Mouse (Mus musculus) kidney, embryonic 14.5 days (tissue): ENCODE measurements at regions not wholly inside any gene's neighbourhood (a gene's known extent, or its start where the extent isn't known, plus 50 kb on each side); places are given as distances from the start of the nearest gene placed in this dataset.

Experiments used
- ATAC-seq: fragments of 200-750 bp; cut with Nextera tagmentation; 2 replicates; pipeline ENCODE4 v1.8.0; 2017; ENCODE audit warnings: moderate number of reproducible peaks, mild to moderate bottlenecking, moderate TSS enrichment, moderate library complexity; ENCODE audit not compliant: low FRiP score, low TSS enrichment
- H3K27ac ChIP-seq: fragments of 300-500 bp; sonication (generic); 2 replicates; pipeline ENCODE4 v1.5.1; 2014; ENCODE audit warnings: low read depth, mild to moderate bottlenecking, low read length, moderate library complexity, mixed read lengths
- H3K27me3 ChIP-seq: fragments of 300-500 bp; sonication (generic); 2 replicates; pipeline ENCODE4 v1.6.1; 2014; ENCODE audit warnings: mild to moderate bottlenecking, low read length; ENCODE audit not compliant: control insufficient read depth, insufficient read depth
- H3K36me3 ChIP-seq: fragments of 300-500 bp; sonication (generic); 2 replicates; pipeline ENCODE4 v1.6.1; 2014; ENCODE audit warnings: low read length, mixed read lengths; ENCODE audit not compliant: control insufficient read depth, insufficient read depth
- H3K4me1 ChIP-seq: fragments of 300-500 bp; sonication (generic); 2 replicates; pipeline ENCODE4 v1.6.1; 2014; ENCODE audit warnings: low read length, mixed read lengths; ENCODE audit not compliant: control insufficient read depth, insufficient read depth
- H3K4me2 ChIP-seq: fragments of 300-500 bp; sonication (generic); replicated peaks from 2 replicates; pipeline ENCODE4 v1.6.1; 2014; ENCODE audit warnings: low read depth, mild to moderate bottlenecking, low read length
- H3K4me3 ChIP-seq: fragments of 300-500 bp; sonication (generic); 2 replicates; pipeline ENCODE4 v1.5.1; 2014; ENCODE audit warnings: mild to moderate bottlenecking, low read length
- H3K9ac ChIP-seq: fragments of 300-500 bp; sonication (generic); 2 replicates; pipeline ENCODE4 v1.6.1; 2014; ENCODE audit warnings: low read depth, mild to moderate bottlenecking, low read length, moderate library complexity
- H3K9me3 ChIP-seq: fragments of 300-500 bp; sonication (generic); 2 replicates; pipeline ENCODE4 v1.6.1; 2016; ENCODE audit warnings: low read length; ENCODE audit not compliant: control insufficient read depth
- WGBS: fragments of 180-500 bp; shearing (Covaris S2); extraction: QIAGEN DNeasy Blood & Tissue Kit; methylation state at CpG from one replicate; pipeline ENCODE4 v1.1.7; 2014; 5-methylcytosine and 5-hydroxymethylcytosine counted together

- WGBS = 85% methylated on average over 10 of the region's 10 CpGs
- ATAC-seq = no peak
These were observed 126.1 kb upstream of the Cdkn3 start for GRCm38 (mm10) chr14:46634251-46634650.

DNA sequence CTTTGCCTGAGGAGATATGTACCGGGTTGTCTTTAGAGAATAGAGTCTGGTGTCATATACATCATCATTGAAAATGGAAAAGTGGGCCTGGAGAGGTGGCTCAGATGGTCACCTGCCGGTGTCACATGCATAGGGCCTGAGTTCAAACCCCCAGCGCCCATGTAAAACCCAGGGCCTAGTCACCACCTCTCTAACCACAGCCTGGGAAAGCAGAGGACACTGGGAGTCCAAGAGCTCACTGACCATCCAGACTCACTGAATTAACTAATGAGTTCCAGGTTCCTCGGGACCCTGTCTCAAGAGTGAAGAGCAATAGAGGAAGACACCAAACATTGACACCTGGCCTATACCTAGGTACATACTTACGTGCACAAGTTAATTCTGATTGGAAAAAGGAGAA lies 132.7 kb upstream of the Cdkn3 start:
- no peak overlapping the region for H3K4me2 ChIP-seq
- no peak overlapping the region for H3K9ac ChIP-seq
- H3K4me3 ChIP-seq = no peak overlapping the region
- WGBS = 91% methylated on average over 5 of the region's 5 CpGs
- no peak for ATAC-seq
- no peaks in the 10 kb centered on the region for H3K36me3 ChIP-seq
- H3K27me3 ChIP-seq = no peaks in the 10 kb centered on the region
- no peaks in the 10 kb centered on the region for H3K4me1 ChIP-seq
- no peaks in the 10 kb centered on the region; the same call in 1 of the 2 replicates for H3K9me3 ChIP-seq
- H3K27ac ChIP-seq = no peak overlapping the region

More at GRCm38 (mm10) chr14:46634251-46634650, 126.1 kb upstream of the Cdkn3 start:
- Histone ChIP-seq H3K4me1 (peaks cover 8% of the 10 kb centered on the region; the same call in 1 of the 2 replicates), H3K9me3 (no peaks in the 10 kb centered on the region; the same call in 1 of the 2 replicates), H3K27ac (no peak overlapping the region), H3K36me3 (no peaks in the 10 kb centered on the region), H3K9ac (no peak overlapping the region), H3K27me3 (no peaks in the 10 kb centered on the region), H3K4me2 (no peak overlapping the region), H3K4me3 (no peak overlapping the region)

- Histone ChIP-seq H3K36me3 (no peaks in the 10 kb centered on the region), H3K4me3 (no peak overlapping the region), H3K4me2 (no peak overlapping the region), H3K27me3 (no peaks in the 10 kb centered on the region), H3K9me3 (no peaks in the 10 kb centered on the region; the same call in 1 of the 2 replicates), H3K9ac (no peak overlapping the region), H3K4me1 (no peaks in the 10 kb centered on the region), H3K27ac (no peak overlapping the region)
- ATAC-seq = no peak
- 70% methylated on average over 7 of the region's 7 CpGs for WGBS
These were observed 134.6 kb upstream of the Cdkn3 start for GRCm38 (mm10) chr14:46625760-46626159.

GRCm38 (mm10) chr14:46623645-46624044 lies 136.7 kb upstream of the Cdkn3 start:
- Histone ChIP-seq H3K9me3 (no peaks in the 10 kb centered on the region), H3K4me2 (no peak overlapping the region), H3K9ac (no peak overlapping the region), H3K4me3 (no peak overlapping the region), H3K4me1 (no peaks in the 10 kb centered on the region), H3K27ac (no peak overlapping the region), H3K36me3 (no peaks in the 10 kb centered on the region), H3K27me3 (no peaks in the 10 kb centered on the region)
- ATAC-seq = no peak
- 56% methylated on average over 2 of the region's 2 CpGs for WGBS

DNA sequence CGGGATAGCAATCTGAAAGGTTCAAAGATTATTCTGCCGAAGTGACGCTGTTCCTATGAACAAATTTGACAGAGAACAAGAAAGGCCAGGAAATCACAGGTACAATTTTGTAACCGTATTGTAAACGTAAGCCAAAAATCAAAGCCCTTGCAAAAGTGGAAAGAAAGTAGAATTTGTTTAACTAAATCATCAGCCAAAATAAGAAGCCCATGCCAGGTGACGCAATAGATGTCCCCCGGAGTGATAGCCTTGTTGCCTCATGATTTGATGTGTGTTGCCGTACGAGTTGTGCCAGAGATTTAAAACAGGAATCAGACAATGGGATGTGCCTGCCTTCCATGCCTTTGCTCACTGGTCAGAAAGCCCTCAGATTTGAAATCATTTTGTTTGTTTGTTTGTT lies 144.3 kb upstream of the Cdkn3 start:
- WGBS = 91% methylated on average over 9 of the region's 9 CpGs
- no peak overlapping the region for H3K4me3 ChIP-seq
- no peak for ATAC-seq

DNA sequence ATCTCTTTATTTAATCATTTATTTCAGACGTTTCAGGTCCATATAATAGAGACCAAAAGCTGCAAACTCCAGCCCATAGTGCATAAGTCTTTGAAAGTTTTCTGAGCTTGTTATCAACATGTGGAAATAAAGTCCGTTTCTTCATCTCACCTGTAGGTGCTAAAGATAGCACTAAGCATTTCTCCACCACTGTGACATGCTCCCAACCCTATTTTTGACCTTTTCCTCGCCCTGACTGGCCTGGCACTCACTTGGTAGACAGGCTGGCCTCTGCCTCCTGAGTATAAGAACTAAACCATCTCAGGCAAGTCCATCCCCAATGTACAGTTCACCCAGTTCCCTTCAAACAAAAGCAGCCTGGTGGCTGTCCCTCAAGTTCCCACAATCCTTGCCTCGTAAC lies 145.4 kb upstream of the Cdkn3 start:
- no peak for ATAC-seq
- no peak overlapping the region for H3K4me2 ChIP-seq
- H3K9ac ChIP-seq = no peak overlapping the region

More for the DNA sequence above, 144.3 kb upstream of the Cdkn3 start:
- Histone ChIP-seq H3K9ac (no peak overlapping the region), H3K27ac (no peak overlapping the region), H3K9me3 (no peaks in the 10 kb centered on the region), H3K4me2 (no peak overlapping the region), H3K4me1 (no peaks in the 10 kb centered on the region), H3K27me3 (no peaks in the 10 kb centered on the region), H3K36me3 (no peaks in the 10 kb centered on the region)

DNA sequence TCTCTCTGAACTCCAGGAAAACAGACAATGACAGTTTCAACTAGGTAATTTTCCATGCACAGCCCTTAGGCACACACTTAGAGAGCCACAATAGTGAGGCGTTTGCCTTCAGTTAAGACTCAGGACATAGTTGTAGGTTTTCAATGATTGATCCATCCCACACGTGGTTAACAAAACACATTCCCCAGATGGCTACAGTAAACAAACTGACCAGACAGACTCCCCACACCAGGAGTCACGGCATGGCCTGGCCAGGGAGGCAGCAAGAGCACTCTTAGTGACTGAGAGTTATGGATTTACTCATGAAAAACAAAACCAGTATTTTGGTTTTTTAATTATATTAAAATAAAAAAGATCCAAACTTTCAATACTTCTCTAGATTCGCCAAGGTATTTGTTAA lies 146.6 kb upstream of the Cdkn3 start:
- no peaks in the 10 kb centered on the region for H3K27me3 ChIP-seq
- no peak overlapping the region for H3K4me3 ChIP-seq
- H3K9me3 ChIP-seq = no peaks in the 10 kb centered on the region
- no peaks in the 10 kb centered on the region for H3K36me3 ChIP-seq
- no peaks in the 10 kb centered on the region for H3K4me1 ChIP-seq
- no peak overlapping the region for H3K9ac ChIP-seq
- ATAC-seq = no peak
- 38% methylated on average over 4 of the region's 4 CpGs for WGBS
- no peak overlapping the region for H3K4me2 ChIP-seq
- no peak overlapping the region for H3K27ac ChIP-seq

More for the DNA sequence above, 145.4 kb upstream of the Cdkn3 start:
- Histone ChIP-seq H3K36me3 (no peaks in the 10 kb centered on the region), H3K27ac (no peak overlapping the region), H3K9me3 (no peaks in the 10 kb centered on the region), H3K4me3 (no peak overlapping the region), H3K4me1 (no peaks in the 10 kb centered on the region), H3K27me3 (no peaks in the 10 kb centered on the region)
- WGBS = 71% methylated on average over 4 of the region's 4 CpGs

DNA sequence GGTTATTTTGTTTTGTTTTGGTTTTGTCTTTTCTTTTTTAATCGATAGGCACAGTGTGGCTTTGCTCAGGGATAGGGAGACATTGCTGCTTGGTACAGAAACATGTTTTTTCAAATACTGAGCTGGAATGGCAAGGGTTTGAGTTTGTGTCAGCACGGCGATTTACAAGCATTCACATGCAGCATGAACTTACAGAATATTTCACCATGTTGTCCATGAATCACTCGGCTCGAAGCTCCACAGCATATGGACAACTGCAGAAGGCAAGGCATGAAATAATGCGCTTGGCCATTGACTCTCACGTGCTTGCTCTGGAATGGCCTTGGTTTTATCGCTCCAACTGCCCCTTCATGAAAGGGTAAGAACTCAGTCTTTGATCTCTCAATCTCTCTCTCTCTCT lies 147.1 kb upstream of the Cdkn3 start:
- 61% methylated on average over 8 of the region's 8 CpGs for WGBS
- ATAC-seq = no peak
- Histone ChIP-seq H3K4me2 (no peak overlapping the region), H3K27me3 (no peaks in the 10 kb centered on the region), H3K27ac (no peak overlapping the region), H3K9ac (no peak overlapping the region), H3K36me3 (no peaks in the 10 kb centered on the region), H3K4me3 (no peak overlapping the region), H3K9me3 (no peaks in the 10 kb centered on the region), H3K4me1 (no peaks in the 10 kb centered on the region)

DNA sequence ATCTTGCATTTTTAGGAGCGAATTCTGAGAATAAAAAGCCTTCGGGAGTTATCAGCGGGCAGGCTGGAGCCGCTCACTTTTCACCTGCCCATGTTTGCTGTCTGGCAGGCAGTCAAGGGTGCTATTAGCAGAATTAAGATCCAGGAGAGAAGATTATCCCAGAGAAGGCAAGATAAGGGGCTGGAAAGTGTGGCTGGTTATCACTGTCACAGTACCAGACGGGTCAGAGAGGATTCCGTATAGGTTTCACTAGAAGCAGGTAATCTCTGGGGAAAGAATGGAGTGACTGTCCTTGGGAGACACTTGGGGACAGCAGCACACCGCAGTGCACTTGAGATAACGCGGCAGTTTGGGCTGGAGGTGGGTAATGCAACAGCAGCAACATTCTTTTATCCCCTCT lies 147.8 kb upstream of the Cdkn3 start:
- Histone ChIP-seq H3K4me2 (no peak overlapping the region), H3K27me3 (no peaks in the 10 kb centered on the region), H3K9ac (no peak overlapping the region), H3K4me1 (no peaks in the 10 kb centered on the region), H3K9me3 (no peaks in the 10 kb centered on the region), H3K4me3 (no peak overlapping the region), H3K27ac (no peak overlapping the region), H3K36me3 (no peaks in the 10 kb centered on the region)
- 85% methylated on average over 9 of the region's 9 CpGs for WGBS
- ATAC-seq = no peak
